ENCODE assay signal across 8 mouse cellular contexts in genomic region chr12:26112166-26113019, GRCm38 (mm10).
A peak's percentile ranks its signal among the peaks of the same experiment; 100 is the strongest.
DNase-seq lines count a peak whose midpoint lies in the region; ATAC-seq and TF ChIP-seq lines count a peak whose summit lies in the region.

No protein-coding gene starts in this region.

- no peak for TF ChIP-seq POLR2A in thymus, adult 2 months (IDR thresholded peaks at IDR 0.05; ENCODE audit: control insufficient read depth, extremely low read depth, insufficient read depth, low read length, poor library complexity)

- TF ChIP-seq CTCF in thymus, adult 2 months (IDR thresholded peaks at IDR 0.05; ENCODE audit: borderline replicate concordance, control insufficient read depth, extremely low read depth, insufficient read depth, low read length, poor library complexity), result no peak

- H3K27ac ChIP-seq in midbrain, embryonic 13.5 days, result 0 out of 2 replicates have a peak overlapping the region, but pooled peaks have one; percentile 26
- H3K27ac ChIP-seq in midbrain, embryonic 10.5 days (replicated peaks), result no peak overlapping the region
- no peak overlapping the region for H3K27ac ChIP-seq in thymus, adult 2 months (ENCODE audit: control insufficient read depth, insufficient read depth, low read length)

- no peaks in the 10 kb centered on the region for H3K27me3 ChIP-seq in midbrain, embryonic 13.5 days
- H3K27me3 ChIP-seq in midbrain, embryonic 10.5 days (ENCODE audit: low read depth, poor library complexity, severe bottlenecking), result no peaks in the 10 kb centered on the region
- H3K27me3 ChIP-seq in thymus, adult 2 months (ENCODE audit: control insufficient read depth, insufficient read depth, low read length), result no peaks in the 10 kb centered on the region

- intact Hi-C loops in gastrocnemius, postnatal 36 days (cut with DNase I), result no loop called here

- no peak for DNase-seq in midbrain, embryonic 10.5 days (ENCODE audit: low spot score)
- peak; percentile 92 for DNase-seq in cerebellum, adult 11-12 months
- peak; percentile 19 to 40 for DNase-seq in gastrocnemius, postnatal 36 days
- DNase-seq in kidney, postnatal 4 days, result peak; percentile 30 to 42
- DNase-seq in skeletal muscle tissue, adult 2 months (ENCODE audit: low read depth, low spot score), result peak; percentile 25
- no peak for DNase-seq in thymus, adult 2 months
- no peak for DNase-seq in thymus, postnatal 25 days

- H3K4me3 ChIP-seq in midbrain, embryonic 13.5 days (replicated peaks), result no peak overlapping the region
- no peak overlapping the region for H3K4me3 ChIP-seq in midbrain, embryonic 10.5 days
- H3K4me3 ChIP-seq in thymus, adult 2 months (ENCODE audit: control insufficient read depth, insufficient read depth, low read length), result no peak overlapping the region

- no peaks in the 10 kb centered on the region for H3K9me3 ChIP-seq in midbrain, embryonic 13.5 days
- no peaks in the 10 kb centered on the region for H3K9me3 ChIP-seq in midbrain, embryonic 10.5 days (replicated peaks)

- no peaks in the 10 kb centered on the region for H3K36me3 ChIP-seq in midbrain, embryonic 13.5 days
- H3K36me3 ChIP-seq in midbrain, embryonic 10.5 days, result no peaks in the 10 kb centered on the region
- H3K36me3 ChIP-seq in thymus, adult 2 months (ENCODE audit: control insufficient read depth, insufficient read depth, low read length), result no peaks in the 10 kb centered on the region

- peak; percentile 65; the same call in 1 of the 2 replicates for ATAC-seq in midbrain, embryonic 13.5 days

- peaks cover 17% of the 10 kb centered on the region for H3K4me1 ChIP-seq in midbrain, embryonic 13.5 days (replicated peaks)
- peaks cover 12% of the 10 kb centered on the region for H3K4me1 ChIP-seq in midbrain, embryonic 10.5 days
- H3K4me1 ChIP-seq in thymus, adult 2 months (replicated peaks; ENCODE audit: control insufficient read depth, insufficient read depth, low read length), result no peaks in the 10 kb centered on the region

- 71% methylated on average over 8 of the region's 8 CpGs for WGBS in midbrain, embryonic 13.5 days
- 86% methylated on average over 8 of the region's 8 CpGs for WGBS in midbrain, embryonic 10.5 days
- 64% methylated on average over 8 of the region's 8 CpGs for WGBS in thymus, adult 2 months

- no peak overlapping the region for H3K9ac ChIP-seq in midbrain, embryonic 13.5 days (replicated peaks)

- H3K4me2 ChIP-seq in midbrain, embryonic 13.5 days (replicated peaks), result no peak overlapping the region

Comparison
In these comparisons a context has a peak if more than half of its experiments do, and no peak if none do; other contexts are left out.
1. DNase-seq: peak in cerebellum, adult 11-12 months (single experiment), gastrocnemius, postnatal 36 days (2 of 2), kidney, postnatal 4 days (2 of 2) and skeletal muscle tissue, adult 2 months (single experiment); none in midbrain, embryonic 10.5 days (single experiment), thymus, adult 2 months (single experiment) and thymus, postnatal 25 days (single experiment).